Mouse (Mus musculus): ENCODE measurements around the gene Dnm3. TPM values are rescaled to one million over a fixed set of nuclear protein-coding genes. Genes with fewer than 3 reads are reported as not detected.

Dnm3 gene
- polyA plus RNA-seq, 1 experiment = 1.0 TPM

DNA sequence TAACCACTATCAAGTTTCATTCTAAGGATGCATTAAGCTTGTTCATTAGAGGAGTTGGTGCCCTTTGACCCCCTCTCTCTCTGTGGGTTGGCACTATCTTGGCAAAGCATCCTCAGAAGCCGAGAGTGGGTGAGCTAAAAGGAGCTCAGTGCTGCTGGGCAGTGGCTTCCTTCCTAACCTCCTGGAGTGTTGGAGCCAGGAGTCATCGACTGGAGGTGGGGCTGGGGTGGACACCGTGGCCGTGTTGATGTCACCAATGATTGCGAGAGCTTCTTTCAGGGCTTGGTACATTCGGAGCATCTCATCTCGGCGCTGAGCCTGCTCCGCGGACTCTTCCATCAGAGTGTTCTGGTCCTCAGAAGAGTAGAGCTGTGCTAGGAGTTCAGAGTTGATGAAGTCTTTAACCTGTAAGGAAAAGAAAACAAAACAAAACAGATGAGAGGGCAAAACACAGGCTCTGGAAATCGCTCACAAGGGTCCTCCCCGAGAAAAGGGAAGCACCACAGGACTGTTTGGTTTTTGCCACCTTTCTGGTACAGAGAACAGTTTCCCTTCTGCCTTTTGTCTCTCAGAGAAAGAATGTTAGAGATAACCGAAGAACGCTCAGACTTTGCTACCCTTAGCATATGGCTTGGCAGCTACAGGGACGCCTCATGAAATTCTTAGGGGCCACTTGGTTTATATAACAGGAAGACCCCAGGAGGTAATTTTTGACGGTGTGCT, 466.1 kb downstream of the Dnm3 start:
- no peak overlapping the region for H3K27ac ChIP-seq (ENCODE audit: insufficient read depth, low read depth, low read length)
- TF ChIP-seq POLR2A (IDR thresholded peaks at IDR 0.05; ENCODE audit: low read depth, low read length) (no peak), CTCF (IDR thresholded peaks at IDR 0.05; ENCODE audit: extremely low read depth, insufficient read length, insufficient replicate concordance, low read depth, low read length) (no peak)
- peaks cover 3% of the 10 kb centered on the region; the same call in 1 of the 2 replicates for H3K4me1 ChIP-seq (ENCODE audit: control insufficient read depth, insufficient read depth, insufficient read length, low read length)
- H3K36me3 ChIP-seq (ENCODE audit: control insufficient read depth, insufficient read depth, low read length) = no peaks in the 10 kb centered on the region
- no peak overlapping the region for H3K4me3 ChIP-seq (ENCODE audit: low read depth, low read length)
- WGBS = 82% methylated on average over 16 of the region's 16 CpGs
- no peaks in the 10 kb centered on the region for H3K27me3 ChIP-seq (ENCODE audit: control insufficient read depth, insufficient read depth, low read length)

GRCm38 (mm10) chr1:162009086-162009485, 468.7 kb downstream of the Dnm3 start:
- Histone ChIP-seq H3K36me3 (ENCODE audit: control insufficient read depth, insufficient read depth, low read length) (no peaks in the 10 kb centered on the region), H3K27me3 (ENCODE audit: control insufficient read depth, insufficient read depth, low read length) (no peaks in the 10 kb centered on the region), H3K4me3 (ENCODE audit: low read depth, low read length) (no peak overlapping the region), H3K27ac (ENCODE audit: insufficient read depth, low read depth, low read length) (no peak overlapping the region), H3K4me1 (ENCODE audit: control insufficient read depth, insufficient read depth, insufficient read length, low read length) (peaks cover 3% of the 10 kb centered on the region; the same call in 1 of the 2 replicates)
- TF ChIP-seq POLR2A (IDR thresholded peaks at IDR 0.05; ENCODE audit: low read depth, low read length) (no peak), CTCF (IDR thresholded peaks at IDR 0.05; ENCODE audit: extremely low read depth, insufficient read length, insufficient replicate concordance, low read depth, low read length) (no peak)
- WGBS = 83% methylated on average over 8 of the region's 8 CpGs

GRCm38 (mm10) chr1:162008631-162009067, 469.2 kb downstream of the Dnm3 start:
- Histone ChIP-seq H3K4me1 (ENCODE audit: control insufficient read depth, insufficient read depth, insufficient read length, low read length) (peaks cover 3% of the 10 kb centered on the region; the same call in 1 of the 2 replicates), H3K36me3 (ENCODE audit: control insufficient read depth, insufficient read depth, low read length) (no peaks in the 10 kb centered on the region), H3K27ac (ENCODE audit: insufficient read depth, low read depth, low read length) (no peak overlapping the region), H3K4me3 (ENCODE audit: low read depth, low read length) (no peak overlapping the region), H3K27me3 (ENCODE audit: control insufficient read depth, insufficient read depth, low read length) (no peaks in the 10 kb centered on the region)
- TF ChIP-seq CTCF (IDR thresholded peaks at IDR 0.05; ENCODE audit: extremely low read depth, insufficient read length, insufficient replicate concordance, low read depth, low read length) = no peak
- no peak for TF ChIP-seq POLR2A (IDR thresholded peaks at IDR 0.05; ENCODE audit: low read depth, low read length)
- WGBS = 53% methylated on average over 8 of the region's 8 CpGs

DNA sequence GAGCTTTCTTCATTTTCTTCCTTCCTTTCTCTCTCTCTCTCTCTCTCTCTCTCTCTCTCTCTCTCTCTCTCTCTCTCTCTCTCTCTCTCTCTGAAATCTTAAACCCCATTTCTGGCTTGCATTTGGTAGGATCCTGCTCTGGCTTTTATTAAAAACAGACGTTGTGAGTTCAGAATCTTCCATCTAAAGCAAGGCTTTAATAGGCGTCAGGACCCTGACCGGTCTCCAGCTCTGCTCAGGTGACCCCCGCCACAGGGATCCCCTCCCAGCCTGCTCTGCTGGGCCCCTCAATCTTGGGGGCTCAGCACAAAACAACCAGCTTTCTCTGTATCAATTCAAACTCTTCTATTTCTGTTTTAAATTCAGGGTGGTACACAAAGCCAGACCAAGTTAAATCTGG, 469.6 kb downstream of the Dnm3 start:
- TF ChIP-seq POLR2A (IDR thresholded peaks at IDR 0.05; ENCODE audit: low read depth, low read length) = no peak
- TF ChIP-seq CTCF (IDR thresholded peaks at IDR 0.05; ENCODE audit: extremely low read depth, insufficient read length, insufficient replicate concordance, low read depth, low read length) = no peak
- Histone ChIP-seq H3K4me3 (ENCODE audit: low read depth, low read length) (no peak overlapping the region), H3K27me3 (ENCODE audit: control insufficient read depth, insufficient read depth, low read length) (no peaks in the 10 kb centered on the region), H3K4me1 (ENCODE audit: control insufficient read depth, insufficient read depth, insufficient read length, low read length) (no peaks in the 10 kb centered on the region; the same call in 1 of the 2 replicates), H3K27ac (ENCODE audit: insufficient read depth, low read depth, low read length) (no peak overlapping the region), H3K36me3 (ENCODE audit: control insufficient read depth, insufficient read depth, low read length) (no peaks in the 10 kb centered on the region)
- WGBS = 79% methylated on average over 4 of the region's 4 CpGs

- WGBS = 89% methylated on average over 9 of the region's 9 CpGs
- Histone ChIP-seq H3K27ac (ENCODE audit: insufficient read depth, low read depth, low read length) (no peak overlapping the region), H3K36me3 (ENCODE audit: control insufficient read depth, insufficient read depth, low read length) (no peaks in the 10 kb centered on the region), H3K4me1 (ENCODE audit: control insufficient read depth, insufficient read depth, insufficient read length, low read length) (no peaks in the 10 kb centered on the region; the same call in 1 of the 2 replicates), H3K4me3 (ENCODE audit: low read depth, low read length) (no peak overlapping the region), H3K27me3 (ENCODE audit: control insufficient read depth, insufficient read depth, low read length) (no peaks in the 10 kb centered on the region)
- TF ChIP-seq POLR2A (IDR thresholded peaks at IDR 0.05; ENCODE audit: low read depth, low read length) (no peak), CTCF (IDR thresholded peaks at IDR 0.05; ENCODE audit: extremely low read depth, insufficient read length, insufficient replicate concordance, low read depth, low read length) (no peak)
These were observed 471.7 kb downstream of the Dnm3 start for GRCm38 (mm10) chr1:162006109-162006508.

GRCm38 (mm10) chr1:162004821-162005770, 472.7 kb downstream of the Dnm3 start:
- H3K27ac ChIP-seq (ENCODE audit: insufficient read depth, low read depth, low read length) = peak overlapping the region; percentile 44
- no peaks in the 10 kb centered on the region; the same call in 1 of the 2 replicates for H3K4me1 ChIP-seq (ENCODE audit: control insufficient read depth, insufficient read depth, insufficient read length, low read length)
- WGBS = 32% methylated on average over 23 of the region's 23 CpGs
- H3K27me3 ChIP-seq (ENCODE audit: control insufficient read depth, insufficient read depth, low read length) = no peaks in the 10 kb centered on the region
- peak overlapping the region; percentile 37 for H3K4me3 ChIP-seq (ENCODE audit: low read depth, low read length)
- TF ChIP-seq POLR2A (IDR thresholded peaks at IDR 0.05; ENCODE audit: low read depth, low read length) (no peak), CTCF (IDR thresholded peaks at IDR 0.05; ENCODE audit: extremely low read depth, insufficient read length, insufficient replicate concordance, low read depth, low read length) (peak; percentile 45; the same call in 1 of the 2 replicates)
- H3K36me3 ChIP-seq (ENCODE audit: control insufficient read depth, insufficient read depth, low read length) = no peaks in the 10 kb centered on the region

GRCm38 (mm10) chr1:162004518-162004780, 473.4 kb downstream of the Dnm3 start:
- H3K27ac ChIP-seq (ENCODE audit: insufficient read depth, low read depth, low read length) = peak overlapping the region; percentile 13; the same call in 1 of the 2 replicates
- H3K4me1 ChIP-seq (ENCODE audit: control insufficient read depth, insufficient read depth, insufficient read length, low read length) = peaks cover 2% of the 10 kb centered on the region; the same call in 1 of the 2 replicates
- WGBS = 74% methylated on average over 7 of the region's 7 CpGs
- H3K4me3 ChIP-seq (ENCODE audit: low read depth, low read length) = no peak overlapping the region
- H3K27me3 ChIP-seq (ENCODE audit: control insufficient read depth, insufficient read depth, low read length) = no peaks in the 10 kb centered on the region
- TF ChIP-seq POLR2A (IDR thresholded peaks at IDR 0.05; ENCODE audit: low read depth, low read length) = no peak
- no peak for TF ChIP-seq CTCF (IDR thresholded peaks at IDR 0.05; ENCODE audit: extremely low read depth, insufficient read length, insufficient replicate concordance, low read depth, low read length)
- no peaks in the 10 kb centered on the region for H3K36me3 ChIP-seq (ENCODE audit: control insufficient read depth, insufficient read depth, low read length)

Data from small intestine, adult 2 months (tissue).